ENCODE assay signal across 12 mouse cellular contexts in the genomic region with DNA sequence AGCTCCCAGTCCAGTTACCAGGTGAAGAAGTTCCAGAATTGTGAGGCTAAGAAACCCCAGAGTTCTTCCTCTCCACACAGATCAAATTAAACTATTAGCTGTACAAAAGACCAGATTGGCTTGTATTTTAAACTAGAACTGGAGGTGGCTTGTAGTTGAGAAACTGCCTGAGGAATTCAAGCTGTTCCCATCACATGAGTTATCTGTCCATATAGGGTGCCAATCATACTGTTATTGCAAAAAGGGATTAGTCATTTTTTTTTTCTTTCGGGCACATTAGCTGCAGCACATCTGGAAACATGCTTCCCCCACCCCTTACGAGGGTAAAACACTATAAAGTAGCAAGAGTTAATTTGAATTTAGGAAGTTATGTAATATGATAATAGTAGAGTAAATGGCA.
"Had no signal": no experiment of that assay in that cellular context is flagged by ENCODE, and none has a peak within 500 bp of the region (broad histone marks: within the 10 kb centered on the region; RNA-seq: fewer than 3 reads in every experiment).

No protein-coding gene starts in this region.

- H3K4me1 ChIP-seq: limb, embryonic 13.5 days; midbrain, embryonic 12.5 days; neural tube, embryonic 15.5 days had no signal

- H3K4me3 ChIP-seq: limb, embryonic 13.5 days; midbrain, embryonic 12.5 days; neural tube, embryonic 15.5 days had no signal

- DNase-seq: kidney, adult 8-10 months; kidney, postnatal 25 days; left cerebral cortex, postnatal 4 days; lung, adult 18-20 months; right cerebral cortex, postnatal 4 days; spleen, adult 18-20 months; thymus, adult 2 months; thymus, postnatal 25 days had no signal

- H3K27ac ChIP-seq: limb, embryonic 13.5 days; liver, embryonic 14.5 days; midbrain, embryonic 12.5 days; neural tube, embryonic 15.5 days had no signal
